In genomic region chrX:71425746-71426519, GRCm38 (mm10) we compare ENCODE assay signal across 7 mouse cellular contexts.
DNase-seq lines count a peak whose midpoint lies in the region; ATAC-seq and TF ChIP-seq lines count a peak whose summit lies in the region.

No protein-coding gene starts in this region.

- no peaks in the 10 kb centered on the region for H3K9me3 ChIP-seq in intestine, embryonic 15.5 days
- H3K9me3 ChIP-seq in midbrain, embryonic 10.5 days (replicated peaks) = no peaks in the 10 kb centered on the region

- H3K9ac ChIP-seq in intestine, embryonic 15.5 days = no peak overlapping the region

- TF ChIP-seq POLR2A in small intestine, adult 2 months (IDR thresholded peaks at IDR 0.05; ENCODE audit: low read depth, low read length) = no peak

- H3K27me3 ChIP-seq in intestine, embryonic 15.5 days (replicated peaks) = no peaks in the 10 kb centered on the region
- H3K27me3 ChIP-seq in midbrain, embryonic 10.5 days (ENCODE audit: low read depth, poor library complexity, severe bottlenecking) = peaks cover 37% of the 10 kb centered on the region; the same call in 1 of the 2 replicates
- no peaks in the 10 kb centered on the region for H3K27me3 ChIP-seq in small intestine, adult 2 months (ENCODE audit: control insufficient read depth, insufficient read depth, low read length)

- DNase-seq in adipocyte (ENCODE audit: low spot score) = peak; percentile 78
- DNase-seq in cerebellum, postnatal 36 days = peak; percentile 82
- DNase-seq in gastrocnemius, adult 2 months = peak; percentile 84
- DNase-seq in left cerebral cortex, postnatal 10 days (ENCODE audit: extremely low spot score in 1 of 2, low spot score in 2 of 2) = peak; percentile 54 to 82
- DNase-seq in midbrain, embryonic 10.5 days (ENCODE audit: low spot score) = peak; percentile 71

- intact Hi-C loops in gastrocnemius, adult 2 months (cut with DNase I) = loop anchor here (2.0 to 5.0 kb wide), 2 partner anchors 131 to 175 kb away; partner anchors contain the start of gene Hmgb3
- intact Hi-C loops in left cerebral cortex, postnatal 10 days (cut with DNase I) = loop anchor here (5.0 kb wide), 3 partner anchors 131 to 201 kb away; partner anchors contain the start of gene Hmgb3

- peak; percentile 76 for TF ChIP-seq CTCF in gastrocnemius, adult 2 months (IDR thresholded peaks at IDR 0.05)
- TF ChIP-seq CTCF in small intestine, adult 2 months (IDR thresholded peaks at IDR 0.05; ENCODE audit: extremely low read depth, insufficient read length, insufficient replicate concordance, low read depth, low read length) = peak; percentile 75; the same call in 1 of the 2 replicates

- H3K4me3 ChIP-seq in gastrocnemius, adult 2 months = no peak overlapping the region
- H3K4me3 ChIP-seq in intestine, embryonic 15.5 days (replicated peaks) = no peak overlapping the region
- no peak overlapping the region for H3K4me3 ChIP-seq in midbrain, embryonic 10.5 days
- H3K4me3 ChIP-seq in small intestine, adult 2 months (ENCODE audit: low read depth, low read length) = no peak overlapping the region

- no peaks in the 10 kb centered on the region for H3K4me1 ChIP-seq in intestine, embryonic 15.5 days (replicated peaks)
- H3K4me1 ChIP-seq in midbrain, embryonic 10.5 days = no peaks in the 10 kb centered on the region
- peaks cover 2% of the 10 kb centered on the region; the same call in 1 of the 2 replicates for H3K4me1 ChIP-seq in small intestine, adult 2 months (ENCODE audit: control insufficient read depth, insufficient read depth, insufficient read length, low read length)

- WGBS in intestine, embryonic 15.5 days = 46% methylated on average over 9 of the region's 9 CpGs
- WGBS in midbrain, embryonic 10.5 days = 49% methylated on average over 9 of the region's 9 CpGs
- WGBS in small intestine, adult 2 months = 40% methylated on average over 9 of the region's 9 CpGs

- H3K36me3 ChIP-seq in intestine, embryonic 15.5 days = no peaks in the 10 kb centered on the region
- no peaks in the 10 kb centered on the region for H3K36me3 ChIP-seq in midbrain, embryonic 10.5 days
- H3K36me3 ChIP-seq in small intestine, adult 2 months (ENCODE audit: control insufficient read depth, insufficient read depth, low read length) = no peaks in the 10 kb centered on the region

- no peak overlapping the region for H3K27ac ChIP-seq in gastrocnemius, adult 2 months
- H3K27ac ChIP-seq in intestine, embryonic 15.5 days = no peak overlapping the region
- H3K27ac ChIP-seq in midbrain, embryonic 10.5 days (replicated peaks) = no peak overlapping the region
- no peak overlapping the region for H3K27ac ChIP-seq in small intestine, adult 2 months (ENCODE audit: insufficient read depth, low read depth, low read length)

- no peak overlapping the region for H3K4me2 ChIP-seq in intestine, embryonic 15.5 days (replicated peaks)

- peak; percentile 66 for ATAC-seq in intestine, embryonic 15.5 days
